Mouse (Mus musculus): ENCODE results near the gene Snai1. TPM values are rescaled to one million over a fixed set of nuclear protein-coding genes. Genes with fewer than 3 reads are reported as not detected.

Snai1 gene
- polyA plus RNA-seq (2015; fragmentation: Nextera tagmentation; extraction: Ambion mirVana), result 17.3 and 17.6 TPM in 2 replicates

GRCm38 (mm10) chr2:167537476-167538297, at the start of gene Snai1:
Snai1 (plus strand) TSS chr2:167538195.
- Histone ChIP-seq H3K9me3 (no peaks in the 10 kb centered on the region), H3K4me1 (peaks cover 50% of the 10 kb centered on the region), H3K9ac (peak within 1 kb of the TSS; percentile 87), H3K4me2 (peak within 1 kb of the TSS; percentile 91), H3K27ac (replicated peaks) (peak within 1 kb of the TSS; percentile 50), H3K36me3 (peaks cover 12% of the 10 kb centered on the region), H3K27me3 (replicated peaks) (peaks cover 48% of the 10 kb centered on the region), H3K4me3 (peak within 1 kb of the TSS; percentile 66)
- under 1% methylated on average over 58 of the region's 58 CpGs for WGBS
- ATAC-seq (ENCODE audit: extremely low read depth, insufficient number of reproducible peaks, low FRiP score, low TSS enrichment), result peak; percentile 87

- no peak for ATAC-seq (ENCODE audit: extremely low read depth, insufficient number of reproducible peaks, low FRiP score, low TSS enrichment)
- H3K27me3 ChIP-seq (replicated peaks), result no peaks in the 10 kb centered on the region
- peaks cover 48% of the 10 kb centered on the region for H3K4me1 ChIP-seq
- H3K27ac ChIP-seq (replicated peaks), result no peak overlapping the region
- H3K9me3 ChIP-seq, result no peaks in the 10 kb centered on the region
- peak overlapping the region; percentile 100 for H3K4me3 ChIP-seq
- peak overlapping the region; percentile 98 for H3K9ac ChIP-seq
- 76% methylated on average over 4 of the region's 4 CpGs for WGBS
- H3K4me2 ChIP-seq, result peak overlapping the region; percentile 80
- H3K36me3 ChIP-seq, result peaks cover 12% of the 10 kb centered on the region
These were observed 47.0 kb upstream of the Snai1 start for GRCm38 (mm10) chr2:167490813-167491525.

- Histone ChIP-seq H3K36me3 (peaks cover 12% of the 10 kb centered on the region), H3K4me3 (peak within 1 kb of the TSS; percentile 100), H3K27ac (replicated peaks) (peak within 1 kb of the TSS; percentile 93), H3K9me3 (no peaks in the 10 kb centered on the region), H3K4me2 (peak within 1 kb of the TSS; percentile 80), H3K27me3 (replicated peaks) (no peaks in the 10 kb centered on the region), H3K4me1 (peaks cover 38% of the 10 kb centered on the region), H3K9ac (peak within 1 kb of the TSS; percentile 98)
- 0 out of 2 replicates have a peak, but pooled peaks have one; percentile 5 for ATAC-seq (ENCODE audit: extremely low read depth, insufficient number of reproducible peaks, low FRiP score, low TSS enrichment)
- WGBS, result 3% methylated on average over 52 of the region's 52 CpGs
These were observed 46.0 kb upstream of the Snai1 start, which contains the start of gene Rnf114 for GRCm38 (mm10) chr2:167491757-167492708. Rnf114 (plus strand) TSS chr2:167492645.

GRCm38 (mm10) chr2:167492713-167493636, 45.0 kb upstream of the Snai1 start, which contains the start of gene Spata2:
Spata2 (minus strand) TSS chr2:167492887.
- Histone ChIP-seq H3K4me3 (peak within 1 kb of the TSS; percentile 100), H3K4me1 (peaks cover 33% of the 10 kb centered on the region), H3K9ac (peak within 1 kb of the TSS; percentile 98), H3K27me3 (replicated peaks) (no peaks in the 10 kb centered on the region), H3K27ac (replicated peaks) (peak within 1 kb of the TSS; percentile 93), H3K9me3 (no peaks in the 10 kb centered on the region), H3K4me2 (peak within 1 kb of the TSS; percentile 80), H3K36me3 (peaks cover 6% of the 10 kb centered on the region)
- ATAC-seq (ENCODE audit: extremely low read depth, insufficient number of reproducible peaks, low FRiP score, low TSS enrichment), result peak; percentile 78
- WGBS, result 2% methylated on average over 63 of the region's 63 CpGs

GRCm38 (mm10) chr2:167496437-167496836, 41.6 kb upstream of the Snai1 start:
- ATAC-seq (ENCODE audit: extremely low read depth, insufficient number of reproducible peaks, low FRiP score, low TSS enrichment), result no peak
- H3K4me2 ChIP-seq, result no peak overlapping the region
- no peak overlapping the region for H3K9ac ChIP-seq
- H3K27ac ChIP-seq (replicated peaks), result no peak overlapping the region
- no peaks in the 10 kb centered on the region for H3K9me3 ChIP-seq
- no peaks in the 10 kb centered on the region for H3K27me3 ChIP-seq (replicated peaks)
- peaks cover 12% of the 10 kb centered on the region for H3K4me1 ChIP-seq
- 81% methylated on average over 7 of the region's 7 CpGs for WGBS
- no peak overlapping the region for H3K4me3 ChIP-seq
- H3K36me3 ChIP-seq, result no peaks in the 10 kb centered on the region

- Histone ChIP-seq H3K9ac (no peak overlapping the region), H3K4me3 (no peak overlapping the region), H3K9me3 (no peaks in the 10 kb centered on the region), H3K36me3 (no peaks in the 10 kb centered on the region), H3K4me1 (peaks cover 5% of the 10 kb centered on the region), H3K4me2 (no peak overlapping the region), H3K27me3 (replicated peaks) (no peaks in the 10 kb centered on the region), H3K27ac (replicated peaks) (no peak overlapping the region)
- WGBS, result 68% methylated on average over 5 of the region's 5 CpGs
- ATAC-seq (ENCODE audit: extremely low read depth, insufficient number of reproducible peaks, low FRiP score, low TSS enrichment), result no peak
These were observed 40.7 kb upstream of the Snai1 start for GRCm38 (mm10) chr2:167497272-167497671.

GRCm38 (mm10) chr2:167502554-167503252, 35.3 kb upstream of the Snai1 start:
- ATAC-seq (ENCODE audit: extremely low read depth, insufficient number of reproducible peaks, low FRiP score, low TSS enrichment), result no peak
- Histone ChIP-seq H3K9ac (peak overlapping the region; percentile 91), H3K4me2 (peak overlapping the region; percentile 80), H3K27ac (replicated peaks) (no peak overlapping the region; the same call in 1 of the 2 replicates), H3K27me3 (replicated peaks) (no peaks in the 10 kb centered on the region), H3K36me3 (peaks cover 15% of the 10 kb centered on the region), H3K4me1 (peaks cover 38% of the 10 kb centered on the region), H3K9me3 (no peaks in the 10 kb centered on the region), H3K4me3 (peak overlapping the region; percentile 76)
- WGBS, result 37% methylated on average over 13 of the region's 13 CpGs

GRCm38 (mm10) chr2:167503253-167503895, 34.6 kb upstream of the Snai1 start:
- H3K9ac ChIP-seq, result peak overlapping the region; percentile 91
- WGBS, result 1% methylated on average over 75 of the region's 85 CpGs
- no peaks in the 10 kb centered on the region for H3K27me3 ChIP-seq (replicated peaks)
- peaks cover 44% of the 10 kb centered on the region for H3K4me1 ChIP-seq
- peak overlapping the region; percentile 81 for H3K27ac ChIP-seq (replicated peaks)
- ATAC-seq (ENCODE audit: extremely low read depth, insufficient number of reproducible peaks, low FRiP score, low TSS enrichment), result peak; percentile 78
- no peaks in the 10 kb centered on the region for H3K9me3 ChIP-seq
- peak overlapping the region; percentile 80 for H3K4me2 ChIP-seq
- H3K4me3 ChIP-seq, result peak overlapping the region; percentile 76
- peaks cover 22% of the 10 kb centered on the region for H3K36me3 ChIP-seq

- Histone ChIP-seq H3K9ac (peak overlapping the region; percentile 91), H3K27ac (replicated peaks) (peak overlapping the region; percentile 81), H3K4me3 (peak overlapping the region; percentile 76), H3K9me3 (no peaks in the 10 kb centered on the region), H3K27me3 (replicated peaks) (no peaks in the 10 kb centered on the region), H3K4me1 (peaks cover 44% of the 10 kb centered on the region), H3K36me3 (peaks cover 27% of the 10 kb centered on the region), H3K4me2 (peak overlapping the region; percentile 80)
- peak; percentile 25; the same call in 1 of the 2 replicates for ATAC-seq (ENCODE audit: extremely low read depth, insufficient number of reproducible peaks, low FRiP score, low TSS enrichment)
- WGBS, result under 1% methylated on average over 32 of the region's 32 CpGs
These were observed 34.1 kb upstream of the Snai1 start for GRCm38 (mm10) chr2:167503896-167504349.

Measured in heart, embryonic 13.5 days (tissue).